18 mouse cellular contexts compared by ENCODE assay signal in genomic region chr1:45723369-45723768, GRCm38 (mm10).
DNase-seq lines count a peak whose midpoint lies in the region; TF ChIP-seq lines count a peak whose summit lies in the region.
"Had no signal": no experiment of that assay in that cellular context is flagged by ENCODE, and none has a peak within 500 bp of the region (broad histone marks: within the 10 kb centered on the region; RNA-seq: fewer than 3 reads in every experiment).

No protein-coding gene starts in this region.

- no peak for TF ChIP-seq CTCF in gastrocnemius, adult 2 months (IDR thresholded peaks at IDR 0.05)

- H3K4me3 ChIP-seq in gastrocnemius, adult 2 months: no peak overlapping the region
- H3K4me3 ChIP-seq: hindbrain, embryonic 10.5 days; midbrain, embryonic 12.5 days; myocyte; neural tube, embryonic 15.5 days had no signal

- H3K27ac ChIP-seq in gastrocnemius, adult 2 months: no peak overlapping the region
- H3K27ac ChIP-seq: hindbrain, embryonic 10.5 days; midbrain, embryonic 12.5 days; neural tube, embryonic 15.5 days had no signal

- DNase-seq in adrenal gland, adult 2 months: peak; percentile 16
- DNase-seq in adrenal gland, postnatal 4 days (ENCODE audit: low spot score in 2 of 2): no peak
- peak; percentile 27 for DNase-seq in gastrocnemius, adult 2 months
- no peak for DNase-seq in gastrocnemius, postnatal 10 days
- DNase-seq in layer of hippocampus, postnatal 14 days (ENCODE audit: low spot score in 2 of 2): peak; percentile 3 to 13
- DNase-seq in layer of hippocampus, adult 9-10 months (ENCODE audit: low spot score): no peak
- peak; percentile 79 for DNase-seq in adipocyte (ENCODE audit: low spot score)
- no peak for DNase-seq in spleen, adult 18-20 months
- DNase-seq: adrenal gland, postnatal 10 days; cerebellum, adult 9-10 months; kidney, adult 9 months; kidney, postnatal 4 days; right cerebral cortex, postnatal 4 days; thymus, postnatal 4 days had no signal

- intact Hi-C loops in gastrocnemius, adult 2 months (cut with DNase I): no loop called here

Comparison
In these comparisons a context has a peak if more than half of its experiments do, and no peak if none do; other contexts are left out.
1. DNase-seq: peak in adrenal gland, adult 2 months (single experiment), gastrocnemius, adult 2 months (single experiment), layer of hippocampus, postnatal 14 days (2 of 2) and adipocyte (single experiment); none in adrenal gland, postnatal 4 days (0 of 2), gastrocnemius, postnatal 10 days (single experiment), layer of hippocampus, adult 9-10 months (single experiment) and spleen, adult 18-20 months (0 of 2).